Mouse (Mus musculus) skeletal muscle tissue, adult 2 months (tissue): ENCODE results near the gene Mccc1.

ENCODE experiments used
- DNase-seq: peaks from one replicate; pipeline ENCODE4 v3.0.0-alpha.2; 2012; ENCODE audit warnings: low read depth, low spot score

The Mccc1 gene

GRCm38 (mm10) chr3:35966493-35966892 lies 34.0 kb downstream of the Mccc1 start:
- no peak for DNase-seq

- DNase-seq, result no peak
These were observed 35.5 kb downstream of the Mccc1 start for GRCm38 (mm10) chr3:35964928-35965327.

- no peak for DNase-seq
These were observed 36.6 kb downstream of the Mccc1 start for GRCm38 (mm10) chr3:35963921-35964320.

- no peak for DNase-seq
These were observed 37.1 kb downstream of the Mccc1 start for GRCm38 (mm10) chr3:35963401-35963800.

GRCm38 (mm10) chr3:35962967-35963366 lies 37.5 kb downstream of the Mccc1 start:
- no peak for DNase-seq

GRCm38 (mm10) chr3:35957230-35957629 lies 43.2 kb downstream of the Mccc1 start:
- DNase-seq, result no peak

GRCm38 (mm10) chr3:35954901-35955575 lies 45.4 kb downstream of the Mccc1 start:
- DNase-seq, result no peak

GRCm38 (mm10) chr3:35953816-35954215 lies 46.7 kb downstream of the Mccc1 start:
- DNase-seq, result no peak

GRCm38 (mm10) chr3:35953184-35953583 lies 47.3 kb downstream of the Mccc1 start:
- no peak for DNase-seq

GRCm38 (mm10) chr3:35948197-35948596 lies 52.3 kb downstream of the Mccc1 start:
- no peak for DNase-seq

- DNase-seq, result no peak
These were observed 59.9 kb downstream of the Mccc1 start for GRCm38 (mm10) chr3:35940520-35941135.

- DNase-seq, result no peak
These were observed 60.4 kb downstream of the Mccc1 start for GRCm38 (mm10) chr3:35940047-35940446.

GRCm38 (mm10) chr3:35937345-35937744 lies 63.1 kb downstream of the Mccc1 start, which contains the start of gene Dcun1d1:
TSS of gene Dcun1d1 (minus strand) at chr3:35937445.
- no peak for DNase-seq

- DNase-seq, result no peak
These were observed 67.1 kb downstream of the Mccc1 start for GRCm38 (mm10) chr3:35933405-35933777.

GRCm38 (mm10) chr3:35932735-35933404 lies 67.6 kb downstream of the Mccc1 start:
- peak; percentile 47 for DNase-seq

- peak; percentile 33 for DNase-seq
These were observed 68.4 kb downstream of the Mccc1 start for GRCm38 (mm10) chr3:35931896-35932727.

GRCm38 (mm10) chr3:35931359-35931758 lies 69.1 kb downstream of the Mccc1 start:
- no peak for DNase-seq

- DNase-seq, result no peak
These were observed 70.6 kb downstream of the Mccc1 start for GRCm38 (mm10) chr3:35929831-35930230.

GRCm38 (mm10) chr3:35929406-35929805 lies 71.1 kb downstream of the Mccc1 start:
- DNase-seq, result no peak

GRCm38 (mm10) chr3:35925852-35926251 lies 74.6 kb downstream of the Mccc1 start:
- DNase-seq, result no peak

- DNase-seq, result no peak
These were observed 76.5 kb downstream of the Mccc1 start for GRCm38 (mm10) chr3:35924007-35924406.

GRCm38 (mm10) chr3:35923495-35923894 lies 77.0 kb downstream of the Mccc1 start:
- no peak for DNase-seq
